Mouse (Mus musculus) bone marrow, adult 2 months (tissue): ENCODE measurements around the gene Cdc14a. TPM values are rescaled to one million over a fixed set of nuclear protein-coding genes. Genes with fewer than 3 reads are reported as not detected.

Experiments used
- H3K27ac ChIP-seq: fragments of 200-500 bp; 2 replicates; pipeline ENCODE4 v1.5.1; 2012; ENCODE audit warnings: low read depth, mild to moderate bottlenecking, control low read depth, inconsistent platforms, low read length; ENCODE audit not compliant: control insufficient read depth, poor library complexity, insufficient read depth
- H3K4me1 ChIP-seq: fragments of 200-500 bp; 2 replicates; pipeline ENCODE4 v1.6.1; 2011; ENCODE audit warnings: low read length; ENCODE audit not compliant: control insufficient read depth, insufficient read depth
- H3K4me3 ChIP-seq: fragments of 200-500 bp; replicated peaks from 2 replicates; pipeline ENCODE3; 2011; ENCODE audit warnings: mild to moderate bottlenecking, low read depth, low read length, control low read depth; ENCODE audit not compliant: control insufficient read depth
- CTCF ChIP-seq: fragments of 200-500 bp; IDR thresholded peaks from 2 replicates; pipeline ENCODE4 v1.5.1; 2011; ENCODE audit warnings: low read length, control low read depth; ENCODE audit not compliant: control insufficient read depth, insufficient read depth
- POLR2A ChIP-seq: fragments of 200-500 bp; IDR thresholded peaks from 2 replicates; pipeline ENCODE4 v1.6.1; 2011; ENCODE audit warnings: low read depth, mild to moderate bottlenecking, control low read depth, low read length, borderline replicate concordance; ENCODE audit not compliant: control insufficient read depth
- WGBS: fragments of 180-500 bp; shearing (Covaris S2); methylation state at CpG from one replicate; pipeline ENCODE4 v1.1.7; 2018; 5-methylcytosine and 5-hydroxymethylcytosine counted together
- polyA plus RNA-seq: library from polyadenylated mRNA; stranded (reverse); fragments of >200 nt; gene quantifications from 2 replicates; pipeline ENCODE4 v1.2.4, GENCODE M21; 2011; ENCODE audit warnings: low replicate concordance; ENCODE audit not compliant: missing spikeins, insufficient read depth, insufficient read length

The Cdc14a gene
- polyA plus RNA-seq, 1 experiment, result 7.2 TPM

DNA sequence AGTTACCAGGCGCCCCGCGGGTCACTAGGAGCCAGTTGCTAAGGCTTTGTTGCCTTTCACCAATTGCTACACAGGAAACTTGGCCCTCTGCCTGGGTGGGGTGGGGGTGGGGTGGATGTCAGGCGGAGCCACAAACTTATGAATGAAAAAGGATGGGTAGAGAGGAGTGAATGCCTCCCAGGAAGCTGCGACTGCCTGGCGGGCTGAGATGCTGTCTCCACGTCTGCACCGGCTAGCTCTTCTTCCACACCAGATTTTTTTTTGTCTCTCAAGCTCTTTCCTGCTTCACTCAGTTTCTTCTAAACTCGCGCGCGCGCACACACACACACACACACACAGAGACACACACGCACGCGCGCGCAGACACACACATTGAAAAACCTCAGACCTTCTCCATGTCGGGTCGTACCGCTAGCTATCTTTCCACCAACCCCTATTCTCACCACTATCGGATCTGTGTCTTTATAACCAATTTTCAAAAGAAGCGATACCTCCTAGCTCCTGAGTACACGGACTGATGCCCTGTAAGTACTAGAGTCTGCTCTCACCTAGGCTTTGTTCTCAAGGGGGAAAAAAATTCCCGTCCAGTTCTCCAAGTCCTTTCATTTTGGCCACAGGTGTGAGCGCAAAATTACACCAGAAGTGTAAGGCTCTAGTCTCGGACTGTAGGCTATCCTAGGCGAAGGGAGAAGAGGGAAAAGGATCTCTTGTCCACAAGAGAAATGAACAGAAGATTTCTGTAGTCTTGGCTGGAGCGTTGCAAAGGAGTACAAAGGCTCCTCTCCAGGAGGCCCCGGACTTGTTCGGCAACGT lies 534 bp upstream of the Cdc14a start:
- Histone ChIP-seq H3K4me3 (peak overlapping the region; percentile 81), H3K4me1 (peaks cover 2% of the 10 kb centered on the region; the same call in 1 of the 2 replicates), H3K27ac (peak overlapping the region; percentile 87)
- under 1% methylated on average over 32 of the region's 32 CpGs for WGBS
- no peak for TF ChIP-seq CTCF
- TF ChIP-seq POLR2A, result no peak

DNA sequence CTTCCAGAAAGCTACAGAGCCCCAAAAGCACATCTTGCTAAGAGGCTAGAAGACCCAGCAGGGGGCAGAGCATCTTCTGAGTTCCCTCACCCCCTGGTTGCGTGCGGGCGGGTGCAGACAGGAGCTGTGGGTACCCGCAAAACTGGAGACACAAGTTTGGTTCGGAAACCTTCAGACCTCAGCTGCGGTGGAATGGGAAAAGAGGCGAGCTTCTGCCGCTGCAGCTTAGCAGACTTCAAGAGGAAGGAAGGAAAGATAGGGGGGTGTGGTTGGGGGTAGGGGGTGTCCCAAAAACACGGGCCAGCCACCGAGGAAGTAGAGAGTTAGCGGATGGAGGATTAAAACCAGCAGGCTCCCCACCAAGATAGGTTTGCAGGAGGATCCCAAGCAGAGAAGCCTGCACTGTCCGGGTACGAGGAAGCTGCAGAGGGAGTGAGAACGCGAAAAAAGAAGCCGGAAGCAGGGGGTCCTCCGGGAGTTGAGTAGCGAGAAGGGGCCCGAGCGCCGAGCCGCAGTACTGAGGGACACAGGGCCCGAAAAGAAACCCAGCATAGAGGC lies 958 bp downstream of the Cdc14a start:
- no peak for TF ChIP-seq POLR2A
- peak; percentile 58 for TF ChIP-seq CTCF
- Histone ChIP-seq H3K4me1 (peaks cover 2% of the 10 kb centered on the region; the same call in 1 of the 2 replicates), H3K4me3 (peak overlapping the region; percentile 81), H3K27ac (peak overlapping the region; percentile 87)
- under 1% methylated on average over 23 of the region's 23 CpGs for WGBS

DNA sequence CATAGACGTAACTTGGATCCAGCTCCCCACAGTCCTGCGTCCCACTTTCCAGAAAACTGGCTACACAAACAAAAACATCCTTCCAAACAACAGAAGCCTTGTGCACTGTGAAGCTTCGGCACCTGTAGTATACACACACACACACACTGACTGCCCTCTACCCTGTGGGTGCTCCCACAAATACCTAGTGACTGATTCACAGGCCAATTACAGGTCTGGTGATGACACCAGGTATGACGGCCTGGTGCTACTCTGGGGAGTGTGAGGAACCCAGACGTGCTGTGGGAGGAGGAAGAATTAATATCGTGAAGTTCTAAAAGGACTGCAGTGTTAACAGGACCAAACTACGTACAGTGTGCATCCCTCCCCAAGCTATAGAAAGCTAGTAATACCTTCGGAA lies 1.8 kb downstream of the Cdc14a start:
- no peak overlapping the region for H3K27ac ChIP-seq
- H3K4me1 ChIP-seq, result peaks cover 2% of the 10 kb centered on the region; the same call in 1 of the 2 replicates
- TF ChIP-seq POLR2A (no peak), CTCF (no peak)
- H3K4me3 ChIP-seq, result peak overlapping the region; percentile 26
- 73% methylated on average over 8 of the region's 8 CpGs for WGBS

DNA sequence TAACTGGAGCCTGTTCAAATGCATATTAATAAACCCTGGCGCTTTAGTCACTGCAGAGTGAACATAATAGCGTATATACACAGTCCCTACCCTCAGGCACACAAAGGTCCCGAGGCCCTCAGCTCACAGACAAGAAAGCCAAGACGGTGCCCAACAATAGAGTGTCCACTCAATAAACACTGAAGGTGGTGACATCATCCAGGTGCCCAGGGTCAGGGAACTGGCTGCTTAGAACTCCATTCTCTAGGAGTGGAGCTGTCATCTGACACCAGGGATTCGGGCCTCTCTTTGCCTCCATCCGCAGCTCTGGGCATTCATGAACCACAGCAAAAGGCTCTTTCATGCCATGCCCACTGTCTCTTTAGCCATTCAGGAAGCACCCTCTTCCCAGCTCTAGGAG lies 2.7 kb downstream of the Cdc14a start:
- Histone ChIP-seq H3K4me3 (no peak overlapping the region), H3K4me1 (peaks cover 2% of the 10 kb centered on the region; the same call in 1 of the 2 replicates), H3K27ac (no peak overlapping the region)
- TF ChIP-seq CTCF, result no peak
- TF ChIP-seq POLR2A, result no peak
- WGBS, result 85% methylated on average over 6 of the region's 6 CpGs

DNA sequence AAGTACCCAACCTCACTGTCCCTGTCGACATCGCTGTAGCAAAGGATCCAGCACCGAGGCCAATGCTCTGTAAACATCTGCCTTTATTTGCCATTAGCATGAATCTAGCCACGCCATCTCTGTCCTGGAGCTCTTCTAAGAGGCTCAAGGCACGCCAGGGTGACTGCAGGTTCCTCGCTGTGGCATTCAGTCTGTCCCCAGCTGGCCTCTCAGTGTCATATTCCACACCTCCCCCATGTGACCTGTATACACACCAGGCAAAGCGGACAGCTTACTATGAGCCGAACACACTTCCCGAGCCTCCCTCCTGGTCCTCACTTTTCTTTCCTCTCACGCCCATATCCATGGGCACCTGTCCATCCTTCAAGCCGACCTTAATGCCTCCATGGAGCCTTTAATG lies 4.0 kb downstream of the Cdc14a start:
- no peak for TF ChIP-seq CTCF
- no peak overlapping the region for H3K4me3 ChIP-seq
- H3K27ac ChIP-seq, result no peak overlapping the region
- 94% methylated on average over 11 of the region's 11 CpGs for WGBS
- peaks cover 2% of the 10 kb centered on the region; the same call in 1 of the 2 replicates for H3K4me1 ChIP-seq

DNA sequence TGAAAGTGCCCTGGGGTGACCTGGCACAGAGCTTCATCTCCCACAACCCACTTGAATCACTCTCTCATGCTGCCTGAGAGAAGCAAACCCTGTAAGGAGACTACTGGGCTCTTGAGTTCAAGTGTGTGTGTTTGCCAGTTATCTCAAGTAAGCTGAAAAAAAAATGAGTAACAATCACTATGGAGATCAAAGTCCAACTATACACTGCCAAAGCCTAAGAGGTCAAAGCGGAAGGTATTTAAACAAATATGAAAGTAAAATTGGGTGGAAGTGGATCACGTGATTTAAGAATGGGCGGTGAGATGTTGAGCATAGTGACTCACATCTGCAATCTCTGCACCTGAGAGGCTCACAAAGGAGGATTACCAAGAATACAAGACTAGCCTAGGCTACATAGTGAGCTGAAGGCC lies 9.4 kb downstream of the Cdc14a start:
- Histone ChIP-seq H3K4me1 (no peaks in the 10 kb centered on the region; the same call in 1 of the 2 replicates), H3K4me3 (no peak overlapping the region), H3K27ac (no peak overlapping the region)
- WGBS, result 90% methylated on average over 3 of the region's 3 CpGs
- TF ChIP-seq CTCF (no peak), POLR2A (no peak)

DNA sequence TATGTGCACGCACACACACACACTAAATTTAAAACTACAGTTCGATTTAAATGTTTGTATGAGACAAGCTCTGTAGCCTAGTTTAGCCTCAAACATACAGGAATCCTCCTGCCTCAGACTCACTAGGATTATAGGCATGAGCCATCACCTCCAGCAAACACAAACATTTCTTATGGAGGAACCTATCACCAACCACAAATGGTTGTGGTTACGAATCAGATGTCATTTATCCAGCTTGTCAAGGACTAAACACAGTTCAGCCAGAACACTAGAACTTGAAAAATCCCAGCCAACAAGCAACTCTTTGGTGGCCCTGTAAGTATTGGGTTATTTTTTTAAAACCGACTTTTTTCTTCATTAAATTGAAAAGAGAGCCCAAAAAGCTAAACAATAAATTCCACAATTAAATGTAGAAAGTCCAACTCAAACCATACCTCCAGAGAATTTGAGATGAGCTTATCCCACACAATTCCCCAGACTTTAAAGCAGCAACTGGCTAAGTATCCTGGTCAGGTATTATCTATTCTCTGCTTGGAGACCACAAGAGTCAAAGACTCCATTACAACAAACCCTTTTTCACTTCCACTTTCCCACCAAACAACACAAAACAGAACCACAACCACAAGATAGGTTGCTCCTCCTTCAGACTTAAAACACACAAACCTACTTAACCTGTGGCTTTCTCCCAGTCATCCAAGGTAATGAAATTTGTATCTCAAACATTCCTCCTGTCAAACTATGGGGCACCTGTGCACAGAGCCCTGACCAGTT lies 10.7 kb downstream of the Cdc14a start:
- 69% methylated on average over 4 of the region's 4 CpGs for WGBS
- TF ChIP-seq POLR2A (no peak), CTCF (no peak)
- H3K27ac ChIP-seq, result no peak overlapping the region

DNA sequence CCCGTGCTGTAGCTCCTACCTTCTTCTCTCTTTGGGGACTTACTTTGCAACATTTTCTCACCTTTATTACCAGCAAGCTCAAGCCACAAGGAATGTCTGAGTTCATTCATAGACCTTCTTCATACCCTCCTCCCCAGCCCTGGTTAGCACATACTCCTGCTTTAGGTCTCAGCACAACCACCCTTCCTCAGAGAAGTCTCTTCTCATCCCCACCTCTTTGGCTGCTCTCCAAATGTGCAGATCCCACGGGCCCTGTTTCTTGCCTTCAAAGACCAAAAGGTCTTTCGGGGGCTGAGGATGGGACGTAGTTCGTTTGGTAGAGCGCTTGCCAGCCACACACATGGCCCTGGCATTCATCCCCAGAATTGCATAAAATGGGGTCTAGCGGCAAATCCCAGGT lies 13.8 kb downstream of the Cdc14a start:
- 83% methylated on average over 7 of the region's 7 CpGs for WGBS

More for the DNA sequence above, 10.7 kb downstream of the Cdc14a start:
- Histone ChIP-seq H3K4me1 (no peaks in the 10 kb centered on the region; the same call in 1 of the 2 replicates), H3K4me3 (no peak overlapping the region)

DNA sequence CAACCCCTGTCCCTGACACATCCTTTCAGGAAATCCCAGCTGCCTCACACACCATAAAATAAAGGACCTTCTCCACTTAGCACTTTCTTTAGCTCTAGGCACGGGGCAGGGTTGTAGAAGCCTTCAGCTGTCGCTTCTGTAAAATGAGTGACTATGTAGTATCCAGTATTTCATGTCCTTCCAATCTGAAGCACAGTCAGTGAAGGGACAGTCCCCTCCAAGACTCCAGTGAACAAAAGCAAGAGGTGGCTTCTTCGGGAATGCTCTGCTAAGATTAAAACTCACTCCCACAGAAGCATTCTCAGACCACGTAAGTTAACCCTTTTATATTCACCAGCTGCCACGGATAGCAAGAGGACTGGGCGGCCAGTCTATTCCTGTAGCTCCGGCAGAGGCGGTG lies 14.3 kb downstream of the Cdc14a start:
- 88% methylated on average over 8 of the region's 8 CpGs for WGBS

More for the DNA sequence above, 13.8 kb downstream of the Cdc14a start:
- no peak for TF ChIP-seq CTCF
- no peak for TF ChIP-seq POLR2A
- H3K27ac ChIP-seq, result no peak overlapping the region
- H3K4me1 ChIP-seq, result no peaks in the 10 kb centered on the region; the same call in 1 of the 2 replicates
- H3K4me3 ChIP-seq, result no peak overlapping the region

More for the DNA sequence above, 14.3 kb downstream of the Cdc14a start:
- Histone ChIP-seq H3K4me3 (no peak overlapping the region), H3K4me1 (no peaks in the 10 kb centered on the region; the same call in 1 of the 2 replicates), H3K27ac (no peak overlapping the region)
- TF ChIP-seq CTCF (no peak), POLR2A (no peak)
